Mouse (Mus musculus) MEL (cell line): Measurements from ENCODE around the gene Fgd3. TPM values are rescaled to one million over a fixed set of nuclear protein-coding genes. Genes with fewer than 3 reads are reported as not detected.

Experiments used
- DNase-seq: peaks from one replicate; pipeline ENCODE4 v3.0.0; 2011; ENCODE audit warnings: low read depth, low spot score
- H3K27ac ChIP-seq: 2 replicates; pipeline ENCODE4 v1.5.1; 2012; ENCODE audit warnings: low read depth, mild to moderate bottlenecking, control low read depth, low read length, moderate library complexity; ENCODE audit not compliant: control insufficient read depth
- H3K27me3 ChIP-seq, 2 experiments: fragments of 150-350 bp in 1 of 2; sonication (generic) in 1 of 2; 2 replicates each; pipeline ENCODE4 v1.6.1; 2012; ENCODE audit warnings: low read length in 2 of 2, mild to moderate bottlenecking in 2 of 2, improper control_type of control experiment in 1 of 2, moderate library complexity in 1 of 2; ENCODE audit not compliant: insufficient read depth in 2 of 2, control insufficient read depth in 1 of 2
- H3K36me3 ChIP-seq, 2 experiments: 2 replicates each; pipeline ENCODE4 v1.6.1; 2012 to 2014; ENCODE audit warnings: low read length in 2 of 2, improper control_type of control experiment in 1 of 2, inconsistent platforms in 1 of 2, mild to moderate bottlenecking in 1 of 2; ENCODE audit not compliant: insufficient read depth in 2 of 2, control insufficient read depth in 1 of 2
- H3K4me1 ChIP-seq, 2 experiments: fragments of 150-350 bp in 1 of 2; sonication (generic) in 1 of 2; 2 replicates each; pipeline ENCODE4 v1.6.1; 2012; ENCODE audit warnings: low read length in 2 of 2, improper control_type of control experiment in 1 of 2, mild to moderate bottlenecking in 1 of 2; ENCODE audit not compliant: insufficient read depth in 2 of 2, control insufficient read depth in 1 of 2
- H3K4me3 ChIP-seq, 2 experiments: fragments of 150-350 bp in 1 of 2; sonication (generic) in 1 of 2; 2 replicates each; pipeline ENCODE4 v1.5.1; 2012; ENCODE audit warnings: low read depth in 2 of 2, low read length in 2 of 2, mild to moderate bottlenecking in 2 of 2, moderate library complexity in 2 of 2, control low read depth in 1 of 2, improper control_type of control experiment in 1 of 2; ENCODE audit not compliant: control insufficient read depth in 1 of 2, insufficient read depth in 1 of 2
- H3K79me2 ChIP-seq: 2 replicates; pipeline ENCODE4 v1.6.1; 2012; ENCODE audit warnings: mild to moderate bottlenecking, low read length, moderate library complexity; ENCODE audit not compliant: control insufficient read depth, poor library complexity, insufficient read depth
- H3K9ac ChIP-seq: 2 replicates; pipeline ENCODE4 v1.6.1; 2012; ENCODE audit warnings: low read depth, mild to moderate bottlenecking, control low read depth, low read length, moderate library complexity; ENCODE audit not compliant: control insufficient read depth, poor library complexity, severe bottlenecking
- H3K9me3 ChIP-seq: fragments of 150-350 bp; sonication (generic); replicated peaks from 2 replicates; pipeline ENCODE4 v1.6.1; 2012; ENCODE audit warnings: mild to moderate bottlenecking, low read length, improper control_type of control experiment, moderate library complexity; ENCODE audit not compliant: insufficient read depth
- CHD1 ChIP-seq: IDR thresholded peaks from 2 replicates; pipeline ENCODE4 v1.6.1; 2012; ENCODE audit warnings: low read depth, mild to moderate bottlenecking, inconsistent platforms, low read length, improper control_type of control experiment
- CTCF ChIP-seq, 3 experiments: IDR thresholded peaks in 2 of 3; conservative IDR thresholded peaks in 1 of 3; 2 replicates each; pipeline ENCODE4 v1.5.1; 2011 to 2012; ENCODE audit warnings: low read length in 3 of 3, low read depth in 2 of 3, mild to moderate bottlenecking in 2 of 3, improper control_type of control experiment in 1 of 3, inconsistent platforms in 1 of 3, mixed read lengths in 1 of 3, moderate library complexity in 1 of 3; ENCODE audit not compliant: control insufficient read depth in 1 of 3, insufficient read depth in 1 of 3, poor library complexity in 1 of 3, severe bottlenecking in 1 of 3
- ELF1 ChIP-seq: IDR thresholded peaks from 2 replicates; pipeline ENCODE4 v1.6.1; 2014; ENCODE audit warnings: low read depth, mild to moderate bottlenecking, inconsistent platforms, low read length, improper control_type of control experiment, moderate library complexity
- GABPA ChIP-seq: IDR thresholded peaks from 2 replicates; pipeline ENCODE4 v1.6.1; 2012; ENCODE audit warnings: low read depth, mild to moderate bottlenecking, inconsistent platforms, low read length, improper control_type of control experiment, moderate library complexity
- JUND ChIP-seq: IDR thresholded peaks from 2 replicates; pipeline ENCODE4 v1.6.1; 2011; ENCODE audit warnings: low read depth, mild to moderate bottlenecking, improper control_type of control experiment, low read length
- KAT2A ChIP-seq: conservative IDR thresholded peaks from 2 replicates; pipeline ENCODE4 v1.6.1; 2012; ENCODE audit warnings: low read depth, low read length, improper control_type of control experiment, inconsistent platforms
- MAFK ChIP-seq: IDR thresholded peaks from 2 replicates; pipeline ENCODE4 v1.6.1; 2011; ENCODE audit warnings: low read depth, mild to moderate bottlenecking, low read length, improper control_type of control experiment, borderline replicate concordance
- MAZ ChIP-seq: IDR thresholded peaks from 2 replicates; pipeline ENCODE4 v1.6.1; 2012; ENCODE audit warnings: low read depth, mild to moderate bottlenecking, inconsistent platforms, low read length, improper control_type of control experiment
- MYB ChIP-seq: IDR thresholded peaks from 2 replicates; pipeline ENCODE4 v1.6.1; 2011; ENCODE audit warnings: mild to moderate bottlenecking, low read depth, low read length, improper control_type of control experiment
- MYC ChIP-seq: IDR thresholded peaks from 2 replicates; pipeline ENCODE4 v1.6.1; 2011; ENCODE audit warnings: low read depth, mild to moderate bottlenecking, low read length, improper control_type of control experiment, moderate library complexity
- NRF1 ChIP-seq: IDR thresholded peaks from 2 replicates; pipeline ENCODE4 v1.6.1; 2014; ENCODE audit warnings: low read depth, mild to moderate bottlenecking, inconsistent platforms, low read length, improper control_type of control experiment, moderate library complexity; ENCODE audit not compliant: poor library complexity, insufficient read depth, severe bottlenecking
- POLR2A ChIP-seq, 2 experiments: IDR thresholded peaks; 2 replicates each; pipeline ENCODE4 v1.6.1; 2011 to 2012; ENCODE audit warnings: low read length in 2 of 2, mild to moderate bottlenecking in 2 of 2, control low read depth in 1 of 2, improper control_type of control experiment in 1 of 2, low read depth in 1 of 2, moderate library complexity in 1 of 2; ENCODE audit not compliant: control insufficient read depth in 1 of 2, insufficient read depth in 1 of 2, poor library complexity in 1 of 2
- POLR2AphosphoS2 ChIP-seq: IDR thresholded peaks from 2 replicates; pipeline ENCODE4 v1.6.1; 2011; ENCODE audit warnings: low read length, improper control_type of control experiment
- POLR2AphosphoS5 ChIP-seq: IDR thresholded peaks from 2 replicates; pipeline ENCODE4 v1.6.1; 2012; ENCODE audit warnings: low read depth, borderline replicate concordance, mild to moderate bottlenecking, inconsistent platforms, low read length, moderate library complexity, mixed read lengths
- RAD21 ChIP-seq: IDR thresholded peaks from 2 replicates; pipeline ENCODE4 v1.6.1; 2011; ENCODE audit warnings: mild to moderate bottlenecking, low read depth, low read length, improper control_type of control experiment
- RCOR1 ChIP-seq: IDR thresholded peaks from 2 replicates; pipeline ENCODE4 v1.6.1; 2012; ENCODE audit warnings: low read depth, mild to moderate bottlenecking, inconsistent platforms, low read length, improper control_type of control experiment
- TBP ChIP-seq: IDR thresholded peaks from 2 replicates; pipeline ENCODE4 v1.8.0; 2011; ENCODE audit warnings: low read depth, low read length, improper control_type of control experiment
- TCF12 ChIP-seq: IDR thresholded peaks from 2 replicates; pipeline ENCODE4 v1.6.1; 2014; ENCODE audit warnings: low read depth, mild to moderate bottlenecking, inconsistent platforms, low read length, improper control_type of control experiment, moderate library complexity
- UBTF ChIP-seq: IDR thresholded peaks from 2 replicates; pipeline ENCODE4 v1.6.1; 2012; ENCODE audit warnings: low read depth, mild to moderate bottlenecking, inconsistent platforms, low read length, improper control_type of control experiment, moderate library complexity, borderline replicate concordance; ENCODE audit not compliant: insufficient read depth
- ZKSCAN1 ChIP-seq: IDR thresholded peaks from 2 replicates; pipeline ENCODE4 v1.6.1; 2012; ENCODE audit warnings: low read depth, mild to moderate bottlenecking, inconsistent platforms, low read length, improper control_type of control experiment, moderate library complexity
- ZNF384 ChIP-seq: IDR thresholded peaks from 2 replicates; pipeline ENCODE4 v1.6.1; 2012; ENCODE audit warnings: low read depth, mild to moderate bottlenecking, inconsistent platforms, low read length, improper control_type of control experiment
- polyA plus RNA-seq, 2 experiments: library from polyadenylated mRNA; stranded (reverse) in 1 of 2; unstranded in 1 of 2; fragments of >175 nt in 1 of 2; fragments of >200 nt in 1 of 2; gene quantifications; 2 replicates each; pipeline versions ENCODE4 v1.2.1 to v1.2.4; 2012; ENCODE audit warnings: low replicate concordance in 2 of 2, low read depth in 1 of 2; ENCODE audit not compliant: insufficient read length in 2 of 2, insufficient read depth in 1 of 2, missing spikeins in 1 of 2
- total RNA-seq: library from RNA; depleted of rRNA; stranded (reverse); fragments of 300-350 nt; gene quantifications from 2 replicates; pipeline ENCODE4 v1.2.3, GENCODE M21; 2012

Fgd3 gene
- total and polyA plus RNA-seq, 3 experiments, result 5.0 to 6.9 TPM; not detected in 1

- TF ChIP-seq POLR2AphosphoS5 (no peak), MYC (no peak), RCOR1 (no peak), CTCF (IDR thresholded peaks at IDR 0.05 in 2 of 3, conservative IDR thresholded peaks at IDR 0.05 in 1 of 3; ENCODE audit: control insufficient read depth in 1 of 3, insufficient read depth in 1 of 3, low read depth in 2 of 3, low read length in 3 of 3, poor library complexity in 1 of 3, severe bottlenecking in 1 of 3) (no peak), KAT2A (no peak), MAFK (no peak), GABPA (no peak), ELF1 (no peak), UBTF (no peak), NRF1 (no peak), JUND (no peak), CHD1 (no peak), RAD21 (no peak), POLR2A (IDR thresholded peaks at IDR 0.05; ENCODE audit: control insufficient read depth in 1 of 2, insufficient read depth in 1 of 2, low read depth in 1 of 2, low read length in 2 of 2, poor library complexity in 1 of 2) (no peak), MAZ (no peak)
- no peak for DNase-seq
- Histone ChIP-seq H3K9me3 (no peaks in the 10 kb centered on the region), H3K27ac (no peak overlapping the region), H3K79me2 (peaks cover 46% of the 10 kb centered on the region), H3K27me3 (no peaks in the 10 kb centered on the region), H3K4me3 (peak overlapping the region in 1 of 2 experiments; percentile 26; a peak in 1 of 4 replicates), H3K36me3 (peaks cover 0 to 10% of the 10 kb centered on the region in 2 experiments; a peak in 2 of 4 replicates), H3K4me1 (peaks cover 3 to 27% of the 10 kb centered on the region in 2 experiments; a peak in 3 of 4 replicates), H3K9ac (no peak overlapping the region)
Observed at GRCm38 (mm10) chr13:49342723-49343100, 22.6 kb upstream of the Fgd3 start.

- no peak overlapping the region for H3K27ac ChIP-seq
- peaks cover 0 to 10% of the 10 kb centered on the region in 2 experiments; a peak in 2 of 4 replicates for H3K36me3 ChIP-seq
- H3K9ac ChIP-seq, result peak overlapping the region; percentile 73
- TF ChIP-seq TCF12 (no peak), MYB (no peak), TBP (no peak), POLR2AphosphoS5 (no peak), ZKSCAN1 (no peak), ELF1 (no peak), POLR2AphosphoS2 (no peak), ZNF384 (no peak), RCOR1 (no peak)
- H3K9me3 ChIP-seq, result no peaks in the 10 kb centered on the region
- peaks cover 46% of the 10 kb centered on the region for H3K79me2 ChIP-seq
- peaks cover 3 to 23% of the 10 kb centered on the region in 2 experiments; a peak in 3 of 4 replicates for H3K4me1 ChIP-seq
- H3K27me3 ChIP-seq, result no peaks in the 10 kb centered on the region
- peak overlapping the region; percentile 81 to 86 for H3K4me3 ChIP-seq
- DNase-seq, result no peak
Observed at GRCm38 (mm10) chr13:49341831-49342722, 22.0 kb upstream of the Fgd3 start.
